Mouse (Mus musculus) heart, embryonic 14.5 days (tissue): Measurements from ENCODE around the gene C030005K15Rik. TPM values are rescaled to one million over a fixed set of nuclear protein-coding genes. Genes with fewer than 3 reads are reported as not detected.
"Not testable (repeated sequence)": the region's sequence is repeated elsewhere in the genome, so short reads cannot be mapped to it uniquely, and the experiment has no call there.

ENCODE experiments used
- ATAC-seq: fragments of 200-750 bp; cut with Nextera tagmentation; 2 replicates; pipeline ENCODE4 v1.8.0; 2017; ENCODE audit warnings: low read depth, moderate TSS enrichment; ENCODE audit not compliant: insufficient number of reproducible peaks, insufficient read depth, low FRiP score
- H3K27ac ChIP-seq, 2 experiments: fragments of 200-500 bp in 1 of 2; fragments of 300-500 bp in 1 of 2; sonication (generic) in 1 of 2; replicated peaks in 1 of 2; 2 replicates each; pipeline ENCODE4 v1.5.1; 2012 to 2014; ENCODE audit warnings: low read depth in 2 of 2, low read length in 2 of 2, control low read depth in 1 of 2, mild to moderate bottlenecking in 1 of 2, mixed read lengths in 1 of 2; ENCODE audit not compliant: control insufficient read depth in 1 of 2, insufficient read depth in 1 of 2
- H3K27me3 ChIP-seq: fragments of 300-500 bp; sonication (generic); 2 replicates; pipeline ENCODE4 v1.6.1; 2014; ENCODE audit warnings: mild to moderate bottlenecking, low read length, control low read depth; ENCODE audit not compliant: control insufficient read depth, insufficient read depth
- H3K36me3 ChIP-seq: fragments of 300-500 bp; sonication (generic); 2 replicates; pipeline ENCODE4 v1.6.1; 2014; ENCODE audit warnings: mild to moderate bottlenecking, control low read depth, low read length, mixed read lengths; ENCODE audit not compliant: control insufficient read depth, insufficient read depth
- H3K4me1 ChIP-seq, 2 experiments: fragments of 200-500 bp in 1 of 2; fragments of 300-500 bp in 1 of 2; sonication (generic) in 1 of 2; 2 replicates each; pipeline ENCODE4 v1.6.1; 2012 to 2014; ENCODE audit warnings: low read length in 2 of 2, control low read depth in 1 of 2, mixed read lengths in 1 of 2; ENCODE audit not compliant: control insufficient read depth in 2 of 2, insufficient read depth in 2 of 2
- H3K4me2 ChIP-seq: fragments of 300-500 bp; sonication (generic); 2 replicates; pipeline ENCODE4 v1.6.1; 2014; ENCODE audit warnings: mild to moderate bottlenecking, low read length
- H3K4me3 ChIP-seq, 2 experiments: fragments of 200-500 bp in 1 of 2; fragments of 300-500 bp in 1 of 2; sonication (generic) in 1 of 2; 2 replicates each; pipeline ENCODE4 v1.5.1; 2012 to 2014; ENCODE audit warnings: low read length in 2 of 2, mild to moderate bottlenecking in 2 of 2, control low read depth in 1 of 2, low read depth in 1 of 2, moderate library complexity in 1 of 2; ENCODE audit not compliant: control insufficient read depth in 1 of 2, insufficient read depth in 1 of 2
- H3K9ac ChIP-seq: fragments of 300-500 bp; sonication (generic); 2 replicates; pipeline ENCODE4 v1.6.1; 2014; ENCODE audit warnings: mild to moderate bottlenecking, low read length
- H3K9me3 ChIP-seq: fragments of 300-500 bp; sonication (generic); 2 replicates; pipeline ENCODE4 v1.6.1; 2016; ENCODE audit warnings: low read length, control low read depth; ENCODE audit not compliant: control insufficient read depth
- WGBS: fragments of 180-500 bp; shearing (Covaris S2); extraction: QIAGEN DNeasy Blood & Tissue Kit; methylation state at CpG from one replicate; pipeline ENCODE4 v1.1.7; 2014; 5-methylcytosine and 5-hydroxymethylcytosine counted together
- polyA plus RNA-seq: library from polyadenylated mRNA; unstranded; fragments of >200 nt; fragmentation: Nextera tagmentation; extraction: Ambion mirVana; gene quantifications from 2 replicates; pipeline ENCODE4 v1.2.1, GENCODE M21; 2014

The C030005K15Rik gene
- not detected in 2 replicates for polyA plus RNA-seq

GRCm38 (mm10) chr10:97726655-97727054, at the start of gene C030005K15Rik:
TSS of gene C030005K15Rik (minus strand) at chr10:97726755.
- not testable (repeated sequence) for H3K27ac ChIP-seq, H3K36me3 ChIP-seq, H3K27me3 ChIP-seq, ATAC-seq, H3K4me1 ChIP-seq, H3K4me3 ChIP-seq, H3K9me3 ChIP-seq, H3K4me2 ChIP-seq, H3K9ac ChIP-seq

GRCm38 (mm10) chr10:97768171-97768749, 41.7 kb upstream of the C030005K15Rik start:
- WGBS: 52% methylated on average over 5 of the region's 5 CpGs
- no peaks in the 10 kb centered on the region for H3K9me3 ChIP-seq
- H3K27me3 ChIP-seq: no peaks in the 10 kb centered on the region
- no peak overlapping the region for H3K4me2 ChIP-seq
- H3K4me3 ChIP-seq: no peak overlapping the region
- no peak overlapping the region for H3K9ac ChIP-seq
- H3K4me1 ChIP-seq: no peaks in the 10 kb centered on the region
- no peak overlapping the region for H3K27ac ChIP-seq
- ATAC-seq: no peak
- H3K36me3 ChIP-seq: no peaks in the 10 kb centered on the region

- WGBS: 65% methylated on average over 4 of the region's 4 CpGs
- Histone ChIP-seq H3K4me1 (no peaks in the 10 kb centered on the region), H3K4me3 (no peak overlapping the region), H3K36me3 (no peaks in the 10 kb centered on the region), H3K27ac (no peak overlapping the region), H3K9ac (no peak overlapping the region), H3K27me3 (no peaks in the 10 kb centered on the region), H3K9me3 (no peaks in the 10 kb centered on the region), H3K4me2 (no peak overlapping the region)
- no peak for ATAC-seq
Measured at GRCm38 (mm10) chr10:97753821-97754220, 27.3 kb upstream of the C030005K15Rik start.

GRCm38 (mm10) chr10:97747231-97747630, 20.7 kb upstream of the C030005K15Rik start:
- Histone ChIP-seq H3K4me3 (no peak overlapping the region), H3K27me3 (no peaks in the 10 kb centered on the region), H3K4me1 (no peaks in the 10 kb centered on the region; a peak in 1 of 4 replicates), H3K4me2 (no peak overlapping the region), H3K36me3 (no peaks in the 10 kb centered on the region), H3K27ac (no peak overlapping the region), H3K9me3 (no peaks in the 10 kb centered on the region), H3K9ac (no peak overlapping the region)
- ATAC-seq: no peak
- WGBS: 76% methylated on average over 3 of the region's 3 CpGs

GRCm38 (mm10) chr10:97725929-97726328, 626 bp downstream of the C030005K15Rik start:
- Histone ChIP-seq H3K4me2 (no peak overlapping the region), H3K36me3 (no peaks in the 10 kb centered on the region), H3K4me3 (no peak overlapping the region), H3K4me1 (no peaks in the 10 kb centered on the region), H3K9me3 (no peaks in the 10 kb centered on the region), H3K9ac (no peak overlapping the region), H3K27ac (no peak overlapping the region), H3K27me3 (no peaks in the 10 kb centered on the region)
- no peak for ATAC-seq
- WGBS: 40% methylated on average over 1 of the region's 1 CpGs

GRCm38 (mm10) chr10:97722709-97723108, 3.8 kb downstream of the C030005K15Rik start:
- ATAC-seq: no peak
- Histone ChIP-seq H3K27me3 (no peaks in the 10 kb centered on the region), H3K27ac (no peak overlapping the region), H3K4me1 (no peaks in the 10 kb centered on the region), H3K4me3 (no peak overlapping the region), H3K9me3 (no peaks in the 10 kb centered on the region), H3K36me3 (no peaks in the 10 kb centered on the region), H3K9ac (no peak overlapping the region), H3K4me2 (no peak overlapping the region)
- WGBS: 92% methylated on average over 9 of the region's 9 CpGs

GRCm38 (mm10) chr10:97720625-97721024, 5.9 kb downstream of the C030005K15Rik start:
- Histone ChIP-seq H3K4me2 (no peak overlapping the region), H3K4me1 (no peaks in the 10 kb centered on the region), H3K36me3 (no peaks in the 10 kb centered on the region), H3K27ac (no peak overlapping the region), H3K4me3 (no peak overlapping the region), H3K9me3 (no peaks in the 10 kb centered on the region), H3K9ac (no peak overlapping the region), H3K27me3 (no peaks in the 10 kb centered on the region)
- no peak for ATAC-seq
- WGBS: 89% methylated on average over 1 of the region's 1 CpGs

GRCm38 (mm10) chr10:97718021-97718420, 8.5 kb downstream of the C030005K15Rik start:
- ATAC-seq: no peak
- WGBS: 59% methylated on average over 2 of the region's 2 CpGs
- no peaks in the 10 kb centered on the region for H3K27me3 ChIP-seq

More at GRCm38 (mm10) chr10:97718021-97718420, 8.5 kb downstream of the C030005K15Rik start:
- no peaks in the 10 kb centered on the region for H3K36me3 ChIP-seq
- H3K9ac ChIP-seq: no peak overlapping the region
- no peak overlapping the region for H3K27ac ChIP-seq
- no peaks in the 10 kb centered on the region for H3K9me3 ChIP-seq
- H3K4me3 ChIP-seq: no peak overlapping the region
- H3K4me2 ChIP-seq: no peak overlapping the region
- peaks cover 3 to 4% of the 10 kb centered on the region in 2 experiments; a peak in 3 of 4 replicates for H3K4me1 ChIP-seq
